Comparison of ENCODE assay signal across 8 mouse cellular contexts in genomic region chr10:84909021-84909801, GRCm38 (mm10). TPM values are rescaled to one million over a fixed set of nuclear protein-coding genes. Genes with fewer than 3 reads are reported as not detected.
DNase-seq lines count a peak whose midpoint lies in the region; ATAC-seq lines count a peak whose summit lies in the region.

No protein-coding gene starts in this region.

- no peaks in the 10 kb centered on the region; the same call in 1 of the 2 replicates for H3K27me3 ChIP-seq in heart, embryonic 13.5 days (replicated peaks)
- peaks cover 22% of the 10 kb centered on the region for H3K27me3 ChIP-seq in midbrain, embryonic 10.5 days (ENCODE audit: low read depth, poor library complexity, severe bottlenecking)

- no peak overlapping the region for H3K27ac ChIP-seq in heart, embryonic 13.5 days (replicated peaks)
- H3K27ac ChIP-seq in brown adipose tissue, adult 24 weeks (replicated peaks; ENCODE audit: low read depth, low read length) = peak overlapping the region; percentile 30
- H3K27ac ChIP-seq in midbrain, embryonic 10.5 days (replicated peaks) = peak overlapping the region; percentile 61

- peaks cover 6% of the 10 kb centered on the region; the same call in 1 of the 2 replicates for H3K4me1 ChIP-seq in heart, embryonic 13.5 days
- H3K4me1 ChIP-seq in brown adipose tissue, adult 24 weeks (ENCODE audit: control insufficient read depth, insufficient read depth, insufficient read length, low read length) = 0 out of 2 replicates have a peak, but pooled peaks cover 4% of the 10 kb centered on the region
- H3K4me1 ChIP-seq in midbrain, embryonic 10.5 days = peaks cover 63% of the 10 kb centered on the region

- no peaks in the 10 kb centered on the region for H3K36me3 ChIP-seq in heart, embryonic 13.5 days
- peaks cover 46% of the 10 kb centered on the region for H3K36me3 ChIP-seq in midbrain, embryonic 10.5 days

- H3K9ac ChIP-seq in heart, embryonic 13.5 days = no peak overlapping the region

- no peaks in the 10 kb centered on the region for H3K9me3 ChIP-seq in heart, embryonic 13.5 days
- H3K9me3 ChIP-seq in midbrain, embryonic 10.5 days (replicated peaks) = no peaks in the 10 kb centered on the region

- peak overlapping the region; percentile 38; the same call in 1 of the 2 replicates for H3K4me2 ChIP-seq in heart, embryonic 13.5 days

- no peak for DNase-seq in heart, adult 8-10 months (ENCODE audit: low spot score)
- DNase-seq in Muller cell, postnatal 12 days (ENCODE audit: inconsistent ontology term) = peak; percentile 45
- DNase-seq in midbrain, embryonic 10.5 days (ENCODE audit: low spot score) = peak; percentile 47
- no peak for DNase-seq in ovary, postnatal 14 days (ENCODE audit: low spot score)
- no peak for DNase-seq in gastrocnemius, postnatal 25 days
- DNase-seq in yolk sac, embryonic 10.5 days (ENCODE audit: low spot score) = no peak

- no peak for ATAC-seq in heart, embryonic 13.5 days (ENCODE audit: extremely low read depth, insufficient number of reproducible peaks, low FRiP score, low TSS enrichment)

- no peak overlapping the region for H3K4me3 ChIP-seq in heart, embryonic 13.5 days
- no peak overlapping the region for H3K4me3 ChIP-seq in brown adipose tissue, adult 24 weeks (ENCODE audit: insufficient read depth, low read depth, low read length)
- peak overlapping the region; percentile 1; the same call in 1 of the 2 replicates for H3K4me3 ChIP-seq in midbrain, embryonic 10.5 days

- 68% methylated on average over 17 of the region's 17 CpGs for WGBS in heart, embryonic 13.5 days
- 52% methylated on average over 17 of the region's 17 CpGs for WGBS in midbrain, embryonic 10.5 days

RNA-seq across cellular contexts. Expression of gene Ric8b, which starts 8.2 kb away (rescaled TPM):
- 14.3 and 15.4 TPM in 2 replicates for polyA plus RNA-seq in heart, embryonic 13.5 days (2015; fragmentation: Nextera tagmentation; extraction: Ambion mirVana)
- total RNA-seq in heart, adult 8-10 months (2022) = 10 to 100 TPM; 39.8 to 44.8 (median 43.5) TPM
- 24.3 and 26.9 TPM in 2 replicates for polyA plus RNA-seq in brown adipose tissue, adult 24 weeks (2012; ENCODE audit: insufficient read depth, insufficient read length, missing spikeins)
- 28.7 and 30.3 TPM in 2 replicates for polyA plus RNA-seq in midbrain, embryonic 10.5 days (2016; fragmentation: Nextera tagmentation; extraction: Ambion mirVana)
- 10 to 100 TPM; 28.6 to 36.4 TPM for total RNA-seq in gastrocnemius, postnatal 25 days (2021)

Comparison
In these comparisons a context has a peak if more than half of its experiments do, and no peak if none do; other contexts are left out.
1. DNase-seq: peak in Muller cell, postnatal 12 days (single experiment) and midbrain, embryonic 10.5 days (single experiment); none in heart, adult 8-10 months (single experiment), ovary, postnatal 14 days (single experiment), gastrocnemius, postnatal 25 days (single experiment) and yolk sac, embryonic 10.5 days (single experiment).